Mouse (Mus musculus) 3134 (cell line): ENCODE measurements around the gene Slc16a11.

Experiments used
- DNase-seq: peaks from one replicate; pipeline ENCODE4 v3.0.0-alpha.2; 2011; ENCODE audit warnings: low spot score; ENCODE audit not compliant: insufficient read length; ENCODE audit errors: extremely low read depth

Gene Slc16a11

GRCm38 (mm10) chr11:70223724-70224123, 11.2 kb downstream of the Slc16a11 start:
- DNase-seq = no peak

DNA sequence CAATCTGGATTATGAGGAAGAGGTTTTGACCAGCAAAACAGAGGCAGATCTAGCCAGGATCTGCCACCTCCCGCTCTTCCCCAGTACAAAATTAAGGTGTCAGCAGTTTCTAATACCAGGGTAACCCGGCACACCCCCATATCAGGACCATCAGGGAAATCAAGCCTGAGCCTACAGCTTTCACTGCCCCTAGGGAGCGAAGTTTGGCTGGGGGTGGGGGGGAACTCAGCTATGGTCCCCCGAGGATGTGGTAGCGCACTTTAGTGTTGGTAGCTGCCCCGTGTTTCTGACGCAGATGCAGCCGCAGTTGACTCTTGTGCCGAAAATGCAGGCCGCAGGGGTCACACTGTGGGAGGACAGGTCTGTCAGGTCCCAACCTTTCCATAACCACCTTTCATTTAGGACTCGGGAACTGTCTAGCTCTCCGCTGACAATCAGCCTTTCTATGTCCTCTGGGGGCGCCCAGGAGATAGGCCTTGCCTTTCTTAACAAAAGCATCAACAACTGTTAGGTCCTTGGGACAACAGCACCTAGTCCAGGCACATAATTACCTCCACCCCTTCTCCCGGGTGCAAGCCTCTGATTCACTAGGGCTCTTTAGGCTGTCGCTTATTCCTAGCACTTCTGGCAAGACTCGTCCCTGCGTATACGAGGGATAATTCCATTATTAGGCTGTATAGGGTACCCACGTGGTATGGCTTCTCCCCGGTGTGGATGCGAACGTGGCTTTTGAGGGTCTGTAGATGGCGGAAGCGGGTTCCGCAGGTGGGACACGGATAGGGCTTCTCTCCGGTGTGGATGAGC, 13.4 kb downstream of the Slc16a11 start:
- DNase-seq = no peak

DNA sequence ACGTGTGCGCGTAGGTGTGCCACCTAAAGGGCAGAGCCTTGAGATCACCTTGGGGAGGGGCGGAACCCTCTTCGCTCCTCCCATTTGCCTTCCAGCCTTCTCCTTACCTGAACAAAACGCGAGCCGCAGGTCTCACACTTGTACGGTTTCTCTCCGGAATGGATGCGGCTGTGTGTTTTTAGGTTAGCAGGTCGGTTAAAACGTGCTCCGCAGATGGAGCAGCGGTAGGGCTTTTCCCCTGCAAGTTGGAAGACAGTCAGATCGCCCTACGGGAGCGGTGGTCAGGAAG, 14.0 kb downstream of the Slc16a11 start:
- DNase-seq = no peak

DNA sequence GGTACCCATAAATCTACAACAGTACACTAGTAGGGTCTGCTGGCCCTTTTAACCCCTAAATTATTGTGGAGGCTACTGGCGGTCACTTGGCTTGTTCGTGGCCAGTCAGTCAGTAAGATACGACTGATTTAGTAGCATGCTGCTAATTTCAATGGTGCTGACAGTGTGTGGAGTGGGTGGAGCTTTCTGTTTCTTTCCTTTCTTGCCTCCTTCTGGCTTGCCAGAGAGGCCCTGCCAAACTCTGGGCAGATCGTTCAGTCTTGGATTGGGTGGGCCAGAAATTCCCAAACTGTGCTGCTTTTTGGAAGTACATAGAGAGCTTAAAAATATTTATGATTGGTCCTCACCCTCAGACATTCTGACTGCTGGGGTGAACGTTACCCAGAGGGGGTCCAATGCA, 14.6 kb downstream of the Slc16a11 start:
- DNase-seq = no peak

GRCm38 (mm10) chr11:70227661-70228245, 15.2 kb downstream of the Slc16a11 start:
- DNase-seq = no peak

GRCm38 (mm10) chr11:70228828-70229227, 16.3 kb downstream of the Slc16a11 start:
- no peak for DNase-seq

DNA sequence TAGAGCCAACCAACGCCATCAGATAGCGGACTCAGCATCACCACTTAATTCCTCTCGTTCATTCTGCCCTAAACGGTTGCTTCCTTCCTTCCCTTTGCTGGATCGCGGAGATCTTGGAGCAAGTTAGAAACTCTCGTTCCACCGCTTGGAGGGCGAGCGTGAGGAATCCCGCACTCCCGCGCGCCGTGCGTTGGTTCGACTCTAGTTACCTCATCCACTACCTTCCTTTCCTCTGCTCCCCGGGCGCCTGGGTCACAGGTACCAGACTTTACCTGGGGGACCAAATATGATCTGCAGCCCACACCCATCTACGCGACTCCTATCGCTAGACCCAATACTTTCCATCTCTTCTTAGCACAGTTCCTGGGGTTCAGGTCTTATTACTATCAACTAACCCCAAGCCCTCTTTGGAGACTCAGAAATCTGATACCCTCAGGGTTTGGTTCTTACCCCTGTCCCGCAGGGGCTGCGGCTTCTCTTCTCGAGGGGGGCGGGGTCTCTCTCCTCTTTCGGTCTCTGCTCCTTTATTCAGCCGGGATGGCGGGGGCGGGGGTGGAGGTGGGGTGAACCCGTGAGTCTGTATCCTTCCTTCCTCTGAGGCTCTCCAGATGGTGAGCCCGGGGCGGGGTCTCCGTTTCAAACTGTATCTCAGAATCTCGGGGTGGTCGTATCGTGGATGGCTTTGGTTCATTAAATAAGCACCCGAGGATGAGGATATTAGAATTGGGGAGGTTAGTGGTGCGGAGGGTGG, 16.9 kb downstream of the Slc16a11 start, which contains the start of gene Bcl6b:
Gene Bcl6b (minus strand): TSS at position 539 of the 751 bp plus-strand sequence.
- DNase-seq = no peak

GRCm38 (mm10) chr11:70230239-70230727, 17.7 kb downstream of the Slc16a11 start:
- peak; percentile 75 for DNase-seq

- DNase-seq = peak; percentile 79
These were observed 20.0 kb downstream of the Slc16a11 start for GRCm38 (mm10) chr11:70232546-70232945.

DNA sequence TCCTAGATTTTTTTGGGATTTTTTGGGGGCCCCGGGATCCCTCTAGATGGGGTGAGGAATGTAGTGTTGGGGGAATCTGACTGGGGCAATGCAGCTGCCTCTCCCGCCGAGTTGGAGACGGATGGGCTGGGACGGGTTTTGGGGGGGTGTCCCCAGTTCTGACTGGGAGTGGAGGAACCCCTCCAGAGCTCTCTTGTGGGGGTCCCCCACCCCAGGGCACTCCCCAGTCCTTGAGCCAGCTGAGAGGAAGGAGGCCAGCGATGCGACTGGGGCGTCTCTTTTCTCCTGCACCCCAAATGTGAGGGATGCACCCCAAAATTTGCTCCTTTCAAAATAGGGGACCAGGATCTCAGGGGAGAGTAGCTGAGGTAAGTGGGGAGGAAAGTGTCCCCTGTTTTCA, 20.5 kb downstream of the Slc16a11 start:
- DNase-seq = no peak

DNA sequence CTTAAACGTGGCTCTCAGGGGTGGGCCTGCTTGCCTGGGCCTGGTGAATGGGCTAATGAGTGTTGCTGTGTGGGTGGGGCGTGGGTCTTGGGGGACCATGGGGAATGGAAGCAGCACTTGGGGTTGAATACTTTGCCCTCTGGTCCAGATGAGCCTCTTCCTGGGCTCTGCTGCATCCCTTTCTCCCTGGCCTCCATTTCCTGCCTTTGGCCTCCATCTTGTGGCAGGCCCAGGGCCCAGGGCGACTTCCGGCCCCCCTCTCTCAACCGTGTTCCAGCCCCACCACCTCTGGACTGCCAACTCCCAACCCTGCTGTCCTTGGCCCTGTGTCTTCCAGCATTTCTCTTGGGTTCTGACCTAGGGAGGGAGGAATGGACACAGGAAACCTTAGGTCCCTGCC, 21.5 kb downstream of the Slc16a11 start:
- peak; percentile 53 for DNase-seq

- DNase-seq = no peak
These were observed 21.9 kb downstream of the Slc16a11 start for GRCm38 (mm10) chr11:70234497-70234896.

DNA sequence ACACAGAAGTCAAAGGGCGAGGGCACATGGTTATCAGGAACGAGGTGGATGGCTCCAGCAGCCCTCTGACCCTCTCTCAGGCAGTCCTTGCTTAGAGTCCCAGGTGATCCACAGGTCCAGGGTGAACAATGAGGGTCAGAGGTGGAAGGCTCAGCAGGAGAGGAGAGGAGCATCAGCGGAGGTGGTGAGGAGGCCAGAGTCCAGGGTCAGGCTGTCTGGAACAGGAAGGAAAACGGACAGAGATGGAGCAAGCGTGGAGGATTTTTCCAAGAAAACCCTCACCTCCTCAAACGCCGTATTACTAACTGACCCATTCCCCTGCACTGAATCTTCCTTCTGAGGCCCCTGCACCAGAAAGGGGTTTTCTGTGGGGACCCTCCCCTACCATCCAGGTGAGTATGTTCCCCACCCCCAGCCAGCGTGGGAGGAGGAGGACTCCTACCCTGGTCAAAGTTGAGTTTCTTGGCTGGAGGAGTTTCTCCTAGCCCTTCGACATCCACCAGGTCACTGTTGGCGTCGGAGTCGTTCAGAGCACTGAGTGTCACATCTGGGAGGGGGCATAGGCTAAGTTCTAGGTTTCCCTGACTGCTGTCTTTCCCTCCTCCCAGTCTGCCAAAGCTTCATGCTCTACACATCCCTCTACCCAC, 22.8 kb downstream of the Slc16a11 start:
- DNase-seq = no peak

DNA sequence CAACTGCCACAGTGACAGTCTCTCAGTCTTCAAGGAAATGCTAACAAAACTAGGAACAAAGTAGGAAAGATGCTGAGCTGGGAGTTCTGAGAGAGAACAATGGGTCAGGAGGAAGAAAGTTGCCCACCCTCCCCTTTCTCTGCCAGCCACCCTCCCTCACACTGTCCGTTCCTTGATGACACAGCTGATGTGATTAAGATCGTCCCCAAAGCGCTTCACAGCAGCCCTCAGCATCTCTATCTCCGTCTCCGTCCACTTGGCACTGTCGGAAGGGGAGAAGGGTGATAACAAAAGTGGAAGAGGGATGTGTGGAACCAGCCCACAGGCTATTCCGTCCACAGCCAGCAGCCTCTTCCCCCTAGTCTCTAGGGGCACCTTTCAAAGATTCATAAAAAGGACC, 24.2 kb downstream of the Slc16a11 start:
- DNase-seq = no peak

DNA sequence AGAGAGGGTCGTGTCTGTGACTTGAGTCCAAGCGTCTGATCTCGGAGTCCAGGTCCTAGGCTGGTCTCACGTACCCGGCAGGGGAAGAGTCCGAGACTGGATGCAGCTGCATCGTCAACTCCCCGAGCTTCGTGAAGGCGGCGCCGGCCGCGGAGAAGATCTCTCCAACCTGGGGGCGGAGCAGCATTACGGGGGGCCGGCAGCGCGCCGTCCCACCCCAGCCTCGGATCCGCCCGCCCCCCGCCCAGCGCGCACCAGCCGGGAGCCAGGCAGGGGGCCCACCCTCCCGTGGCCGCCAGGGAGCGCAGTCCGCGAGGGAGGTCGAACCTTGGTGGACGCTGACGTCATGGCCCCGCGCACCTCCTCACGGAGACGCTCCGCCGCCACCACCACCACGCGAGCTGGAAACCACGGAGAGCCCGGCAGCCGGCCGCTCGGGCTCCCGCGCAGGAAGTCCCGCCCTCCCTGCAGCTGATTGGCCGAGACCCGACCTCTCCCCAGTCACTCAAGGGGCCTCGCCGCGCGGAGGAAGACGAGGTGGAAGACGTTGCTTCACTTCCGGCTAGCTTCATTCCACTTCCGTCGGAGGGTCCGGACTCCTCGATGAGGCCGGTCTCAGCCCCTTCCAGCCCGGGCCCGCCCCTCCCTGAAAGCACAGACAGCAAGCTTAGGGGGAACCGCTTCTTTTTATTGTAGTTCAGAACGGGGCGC, 25.1 kb downstream of the Slc16a11 start, which contains the start of gene 0610010K14Rik:
Gene 0610010K14Rik (minus strand): TSS at position 458 of the 711 bp plus-strand sequence.
- peak; percentile 99 for DNase-seq

- no peak for DNase-seq
These were observed 26.3 kb downstream of the Slc16a11 start for GRCm38 (mm10) chr11:70238591-70239440.

GRCm38 (mm10) chr11:70239541-70240279, 27.2 kb downstream of the Slc16a11 start, which contains the start of the genes Gm21988 and Rnasek:
Gm21988 (minus strand) TSS chr11:70239830.
Rnasek (minus strand) TSS chr11:70239842.
- peak; percentile 85 for DNase-seq

- no peak for DNase-seq
These were observed 30.0 kb downstream of the Slc16a11 start for GRCm38 (mm10) chr11:70242591-70242990.
